12 mouse cellular contexts compared by ENCODE assay signal in the genomic region with DNA sequence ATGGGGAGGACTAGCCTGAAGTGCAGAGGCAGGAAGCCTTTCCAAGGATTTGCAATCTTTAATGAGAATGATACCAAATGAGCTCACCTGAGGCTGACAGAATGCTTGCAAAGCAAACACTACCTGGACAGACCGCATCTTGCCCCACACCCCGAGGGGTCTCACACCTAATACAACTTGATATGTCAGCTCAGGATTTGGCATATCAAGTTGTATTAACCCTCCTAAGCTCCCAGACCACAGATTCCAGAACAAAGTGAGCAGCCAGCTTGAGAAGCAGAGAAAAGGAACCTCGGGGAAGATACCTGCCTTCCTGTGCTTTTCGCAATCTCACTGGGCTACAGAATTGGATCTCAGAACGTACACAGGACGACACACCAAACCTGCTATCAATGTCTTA. TPM values are rescaled to one million over a fixed set of nuclear protein-coding genes. Genes with fewer than 3 reads are reported as not detected.
A peak's percentile ranks its signal among the peaks of the same experiment; 100 is the strongest.
DNase-seq lines count a peak whose midpoint lies in the region; ATAC-seq and TF ChIP-seq lines count a peak whose summit lies in the region.
"Had no signal": no experiment of that assay in that cellular context is flagged by ENCODE, and none has a peak within 500 bp of the region (broad histone marks: within the 10 kb centered on the region; RNA-seq: fewer than 3 reads in every experiment).

No protein-coding gene starts in this region.

- 79% methylated on average over 6 of the region's 6 CpGs for WGBS in forebrain, embryonic 13.5 days
- 78% methylated on average over 6 of the region's 6 CpGs for WGBS in forebrain, embryonic 15.5 days
- 41% methylated on average over 6 of the region's 6 CpGs for WGBS in embryonic facial prominence, embryonic 14.5 days
- 57% methylated on average over 6 of the region's 6 CpGs for WGBS in limb, embryonic 14.5 days

- no peak for DNase-seq in layer of hippocampus, adult 2 months (ENCODE audit: low spot score in 2 of 2)
- DNase-seq in layer of hippocampus, postnatal 10 days (ENCODE audit: low spot score in 2 of 2) = no peak
- DNase-seq in embryonic facial prominence, embryonic 14.5 days (ENCODE audit: low spot score) = no peak
- DNase-seq in limb, embryonic 14.5 days (ENCODE audit: low spot score) = no peak
- no peak for DNase-seq in frontal cortex, postnatal 25 days (ENCODE audit: low spot score in 2 of 2)
- DNase-seq in spleen, postnatal 14 days (ENCODE audit: low spot score in 2 of 2) = no peak

- H3K27ac ChIP-seq in forebrain, embryonic 13.5 days = no peak overlapping the region
- no peak overlapping the region for H3K27ac ChIP-seq in forebrain, embryonic 15.5 days (replicated peaks)
- H3K27ac ChIP-seq in layer of hippocampus, adult 2 months = peak overlapping the region; percentile 81; the same call in 1 of the 2 replicates
- peak overlapping the region; percentile 81 for H3K27ac ChIP-seq in embryonic facial prominence, embryonic 14.5 days (replicated peaks; ENCODE audit: low read depth, low read length)
- H3K27ac ChIP-seq in limb, embryonic 14.5 days (replicated peaks; ENCODE audit: low read depth, low read length) = peak overlapping the region; percentile 64
- H3K27ac ChIP-seq: macrophage had no signal

- H3K4me1 ChIP-seq in forebrain, embryonic 13.5 days = peaks cover 48% of the 10 kb centered on the region
- peaks cover 29% of the 10 kb centered on the region for H3K4me1 ChIP-seq in forebrain, embryonic 15.5 days
- H3K4me1 ChIP-seq in embryonic facial prominence, embryonic 14.5 days (ENCODE audit: control insufficient read depth, insufficient read depth, low read length) = peaks cover 52% of the 10 kb centered on the region
- peaks cover 51% of the 10 kb centered on the region for H3K4me1 ChIP-seq in limb, embryonic 14.5 days (ENCODE audit: control insufficient read depth, insufficient read depth, low read length)

- H3K4me3 ChIP-seq in forebrain, embryonic 13.5 days = no peak overlapping the region
- no peak overlapping the region for H3K4me3 ChIP-seq in forebrain, embryonic 15.5 days
- H3K4me3 ChIP-seq in layer of hippocampus, adult 2 months = no peak overlapping the region
- H3K4me3 ChIP-seq in embryonic facial prominence, embryonic 14.5 days (ENCODE audit: low read depth, low read length) = no peak overlapping the region
- H3K4me3 ChIP-seq in limb, embryonic 14.5 days (replicated peaks; ENCODE audit: low read length) = no peak overlapping the region
- H3K4me3 ChIP-seq: erythroblast, embryonic 14.5 days had no signal

- ATAC-seq in forebrain, embryonic 13.5 days = no peak
- ATAC-seq in forebrain, embryonic 15.5 days (replicated peaks) = no peak
- ATAC-seq in embryonic facial prominence, embryonic 14.5 days (ENCODE audit: low read depth) = no peak; the same call in 1 of the 2 replicates
- ATAC-seq in limb, embryonic 14.5 days (ENCODE audit: low FRiP score, low read depth) = no peak

- no peak for TF ChIP-seq POLR2A in limb, embryonic 14.5 days (IDR thresholded peaks at IDR 0.05; ENCODE audit: borderline replicate concordance, extremely low read depth, insufficient read depth, insufficient read length)

- TF ChIP-seq CTCF in layer of hippocampus, adult 2 months (conservative IDR thresholded peaks at IDR 0.05) = no peak

- H3K9me3 ChIP-seq in forebrain, embryonic 13.5 days (replicated peaks) = no peaks in the 10 kb centered on the region
- no peaks in the 10 kb centered on the region for H3K9me3 ChIP-seq in forebrain, embryonic 15.5 days
- no peaks in the 10 kb centered on the region for H3K9me3 ChIP-seq in embryonic facial prominence, embryonic 14.5 days (ENCODE audit: control insufficient read depth, low read length)
- H3K9me3 ChIP-seq in limb, embryonic 14.5 days (ENCODE audit: control insufficient read depth, low read length) = no peaks in the 10 kb centered on the region
- H3K9me3 ChIP-seq: G1E had no signal

- H3K9ac ChIP-seq in forebrain, embryonic 13.5 days = peak overlapping the region; percentile 22; the same call in 1 of the 2 replicates
- H3K9ac ChIP-seq in forebrain, embryonic 15.5 days (replicated peaks) = no peak overlapping the region
- 0 out of 2 replicates have a peak overlapping the region, but pooled peaks have one; percentile 16 for H3K9ac ChIP-seq in embryonic facial prominence, embryonic 14.5 days (ENCODE audit: low read depth, low read length)
- no peak overlapping the region for H3K9ac ChIP-seq in limb, embryonic 14.5 days (ENCODE audit: low read depth, low read length, severe bottlenecking)
- H3K9ac ChIP-seq: liver, postnatal 0 days had no signal

- no peak overlapping the region for H3K4me2 ChIP-seq in forebrain, embryonic 13.5 days
- H3K4me2 ChIP-seq in forebrain, embryonic 15.5 days (replicated peaks) = no peak overlapping the region
- H3K4me2 ChIP-seq in embryonic facial prominence, embryonic 14.5 days (ENCODE audit: low read depth, low read length) = no peak overlapping the region
- 0 out of 2 replicates have a peak overlapping the region, but pooled peaks have one; percentile 32 for H3K4me2 ChIP-seq in limb, embryonic 14.5 days (replicated peaks; ENCODE audit: low read depth, low read length, severe bottlenecking)

- H3K36me3 ChIP-seq in forebrain, embryonic 13.5 days (ENCODE audit: poor library complexity, severe bottlenecking) = no peaks in the 10 kb centered on the region
- H3K36me3 ChIP-seq in forebrain, embryonic 15.5 days = no peaks in the 10 kb centered on the region
- H3K36me3 ChIP-seq in embryonic facial prominence, embryonic 14.5 days (ENCODE audit: control insufficient read depth, insufficient read depth, low read length) = 0 out of 2 replicates have a peak, but pooled peaks cover 7% of the 10 kb centered on the region
- H3K36me3 ChIP-seq in limb, embryonic 14.5 days (ENCODE audit: control insufficient read depth, insufficient read depth, low read length) = peaks cover 7% of the 10 kb centered on the region

- no peaks in the 10 kb centered on the region for H3K27me3 ChIP-seq in forebrain, embryonic 13.5 days
- H3K27me3 ChIP-seq in forebrain, embryonic 15.5 days = no peaks in the 10 kb centered on the region
- no peaks in the 10 kb centered on the region for H3K27me3 ChIP-seq in embryonic facial prominence, embryonic 14.5 days (replicated peaks; ENCODE audit: control insufficient read depth, insufficient read depth, low read length)
- H3K27me3 ChIP-seq in limb, embryonic 14.5 days (ENCODE audit: control insufficient read depth, insufficient read depth, low read length) = no peaks in the 10 kb centered on the region

RNA-seq across cellular contexts. Expression of a gene that starts 53.1 kb away (rescaled TPM):
- 6.4 and 7.6 TPM in 2 replicates for polyA plus RNA-seq in forebrain, embryonic 13.5 days (2015; fragmentation: Nextera tagmentation; extraction: Ambion mirVana)
- polyA plus RNA-seq in forebrain, embryonic 15.5 days (2015; fragmentation: Nextera tagmentation; extraction: Ambion mirVana) = 7.4 and 9.8 TPM in 2 replicates
- total RNA-seq in layer of hippocampus, adult 2 months (2021) = 10 to 100 TPM; 26.2 to 27.4 TPM
- 10 to 100 TPM; 36.2 to 36.5 TPM for total RNA-seq in layer of hippocampus, postnatal 10 days (2021)
- polyA plus RNA-seq in embryonic facial prominence, embryonic 14.5 days (2014; fragmentation: Nextera tagmentation; extraction: Ambion mirVana) = 32.6 and 38.4 TPM in 2 replicates
- 49.4 and 59.6 TPM in 2 replicates for polyA plus RNA-seq in limb, embryonic 14.5 days (2012; rRNA removed)
- polyA plus RNA-seq in limb, embryonic 14.5 days (2014; fragmentation: Nextera tagmentation; extraction: Ambion mirVana) = 31.2 and 35.1 TPM in 2 replicates

Comparison
In these comparisons a context has a peak if more than half of its experiments do, and no peak if none do; other contexts are left out.
1. H3K9ac ChIP-seq: peak in forebrain, embryonic 13.5 days (single experiment) and embryonic facial prominence, embryonic 14.5 days (single experiment); none in forebrain, embryonic 15.5 days (single experiment) and limb, embryonic 14.5 days (single experiment).
2. H3K27ac ChIP-seq: peak in layer of hippocampus, adult 2 months (single experiment), embryonic facial prominence, embryonic 14.5 days (single experiment) and limb, embryonic 14.5 days (single experiment); none in forebrain, embryonic 13.5 days (single experiment) and forebrain, embryonic 15.5 days (single experiment).